Mouse (Mus musculus) liver, postnatal 0 days (tissue): Measurements from ENCODE around the gene Zrsr2.

Experiments used
- CTCF ChIP-seq: sonication (generic); IDR thresholded peaks from 2 replicates; pipeline ENCODE4 v1.5.1; 2016; ENCODE audit warnings: antibody characterized with exemption, low read depth
- EP300 ChIP-seq: IDR thresholded peaks from 2 replicates; pipeline ENCODE4 v1.6.1; 2016; ENCODE audit warnings: antibody characterized with exemption, low read depth, mild to moderate bottlenecking

- TF ChIP-seq CTCF (no peak), EP300 (no peak)
These were observed 29.4 kb upstream of the Zrsr2 start for GRCm38 (mm10) chrX:163987718-163988374.
